Mouse (Mus musculus) thymus, adult 2 months (tissue): ENCODE data around the gene Bicral.

Experiments
- CTCF ChIP-seq: fragments of 200-500 bp; IDR thresholded peaks from 2 replicates; pipeline ENCODE4 v1.5.1; 2012; ENCODE audit warnings: mild to moderate bottlenecking, control low read depth, low read length, moderate library complexity, borderline replicate concordance; ENCODE audit not compliant: control insufficient read depth, poor library complexity, insufficient read depth; ENCODE audit errors: extremely low read depth
- POLR2A ChIP-seq: fragments of 200-500 bp; IDR thresholded peaks from 2 replicates; pipeline ENCODE4 v1.6.1; 2012; ENCODE audit warnings: mild to moderate bottlenecking, low read length, control low read depth, moderate library complexity; ENCODE audit not compliant: control insufficient read depth, poor library complexity, insufficient read depth; ENCODE audit errors: extremely low read depth

GRCm38 (mm10) chr17:46783222-46783565 is 75.1 kb downstream of the Bicral start:
- TF ChIP-seq POLR2A (no peak), CTCF (no peak)
